Mouse (Mus musculus) cerebellum, adult 11-12 months (tissue): Measurements from ENCODE around the gene Lyz1.
"Not testable (repeated sequence)": the region's sequence is repeated elsewhere in the genome, so short reads cannot be mapped to it uniquely, and the experiment has no call there.

Experiments
- DNase-seq: peaks from one replicate; pipeline ENCODE4 v3.0.0; 2022

Gene Lyz1

GRCm38 (mm10) chr10:117286366-117286970 lies 6.2 kb downstream of the Lyz1 start:
- no peak for DNase-seq

- DNase-seq: not testable (repeated sequence)
Observed at GRCm38 (mm10) chr10:117285584-117285983, 7.1 kb downstream of the Lyz1 start.

- no peak for DNase-seq
Observed at GRCm38 (mm10) chr10:117284578-117285520, 7.8 kb downstream of the Lyz1 start.

- no peak for DNase-seq
Observed at GRCm38 (mm10) chr10:117283871-117284577, 8.6 kb downstream of the Lyz1 start.

GRCm38 (mm10) chr10:117283196-117283595 lies 9.5 kb downstream of the Lyz1 start:
- DNase-seq: not testable (repeated sequence)

- no peak for DNase-seq
Observed at GRCm38 (mm10) chr10:117282551-117282950, 10.1 kb downstream of the Lyz1 start.

GRCm38 (mm10) chr10:117282049-117282448 lies 10.6 kb downstream of the Lyz1 start, which contains the start of gene Lyz2:
Gene Lyz2 (minus strand): TSS chr10:117282321.
- no peak for DNase-seq

GRCm38 (mm10) chr10:117281381-117281920 lies 11.2 kb downstream of the Lyz1 start:
- no peak for DNase-seq

GRCm38 (mm10) chr10:117280000-117280399 lies 12.7 kb downstream of the Lyz1 start:
- DNase-seq: no peak

GRCm38 (mm10) chr10:117278510-117278909 lies 14.2 kb downstream of the Lyz1 start:
- DNase-seq: not testable (repeated sequence)

GRCm38 (mm10) chr10:117277779-117278178 lies 14.9 kb downstream of the Lyz1 start:
- DNase-seq: not testable (repeated sequence)

GRCm38 (mm10) chr10:117275681-117276369 lies 16.8 kb downstream of the Lyz1 start:
- DNase-seq: no peak

- not testable (repeated sequence) for DNase-seq
Observed at GRCm38 (mm10) chr10:117274645-117275044, 18.0 kb downstream of the Lyz1 start.

GRCm38 (mm10) chr10:117272023-117272422 lies 20.6 kb downstream of the Lyz1 start:
- DNase-seq: no peak

GRCm38 (mm10) chr10:117259870-117260269 lies 32.8 kb downstream of the Lyz1 start:
- no peak for DNase-seq

GRCm38 (mm10) chr10:117238603-117239002 lies 54.1 kb downstream of the Lyz1 start, which contains the start of gene 9530003J23Rik:
Gene 9530003J23Rik (minus strand): TSS chr10:117238703.
- no peak for DNase-seq
